Mouse (Mus musculus) hindbrain, embryonic 13.5 days (tissue): Measurements from ENCODE around the gene Ankrd13d. TPM values are rescaled to one million over a fixed set of nuclear protein-coding genes. Genes with fewer than 3 reads are reported as not detected.

Source experiments
- ATAC-seq: fragments of 200-750 bp; cut with Nextera tagmentation; 2 replicates; pipeline ENCODE4 v1.8.0; 2017; ENCODE audit warnings: moderate TSS enrichment; ENCODE audit not compliant: low FRiP score
- H3K27ac ChIP-seq: fragments of 300-500 bp; sonication (generic); 2 replicates; pipeline ENCODE4 v1.5.1; 2015; ENCODE audit warnings: inconsistent platforms, mild to moderate bottlenecking, moderate library complexity
- H3K27me3 ChIP-seq: fragments of 300-500 bp; sonication (generic); 2 replicates; pipeline ENCODE4 v1.6.1; 2015; ENCODE audit warnings: mild to moderate bottlenecking, inconsistent platforms
- H3K36me3 ChIP-seq: fragments of 300-500 bp; sonication (generic); 2 replicates; pipeline ENCODE4 v1.6.1; 2015; ENCODE audit warnings: mild to moderate bottlenecking, inconsistent platforms
- H3K4me1 ChIP-seq: fragments of 300-500 bp; sonication (generic); replicated peaks from 2 replicates; pipeline ENCODE4 v1.6.1; 2015; ENCODE audit warnings: inconsistent platforms
- H3K4me2 ChIP-seq: fragments of 300-500 bp; sonication (generic); 2 replicates; pipeline ENCODE4 v1.6.1; 2015; ENCODE audit warnings: inconsistent platforms, mild to moderate bottlenecking, moderate library complexity
- H3K4me3 ChIP-seq: fragments of 300-500 bp; sonication (generic); 2 replicates; pipeline ENCODE4 v1.5.1; 2015; ENCODE audit warnings: mild to moderate bottlenecking, inconsistent platforms
- H3K9ac ChIP-seq: fragments of 300-500 bp; sonication (generic); 2 replicates; pipeline ENCODE4 v1.6.1; 2015; ENCODE audit warnings: mild to moderate bottlenecking, inconsistent platforms
- H3K9me3 ChIP-seq: fragments of 300-500 bp; sonication (generic); 2 replicates; pipeline ENCODE4 v1.6.1; 2016; ENCODE audit warnings: inconsistent platforms
- WGBS: fragments of 180-500 bp; shearing (Covaris S2); methylation state at CpG from one replicate; pipeline ENCODE4 v1.1.7; 2015; 5-methylcytosine and 5-hydroxymethylcytosine counted together
- polyA plus RNA-seq: library from polyadenylated mRNA; unstranded; fragments of >200 nt; fragmentation: Nextera tagmentation; extraction: Ambion mirVana; gene quantifications from 2 replicates; pipeline ENCODE4 v1.2.1, GENCODE M21; 2015

Gene Ankrd13d
- polyA plus RNA-seq, 1 experiment from 2014 or later, result 29.9 TPM

- peaks cover 17% of the 10 kb centered on the region for H3K4me1 ChIP-seq
- 98% methylated on average over 1 of the region's 1 CpGs for WGBS
- peaks cover 25% of the 10 kb centered on the region for H3K36me3 ChIP-seq
- H3K4me2 ChIP-seq, result no peak overlapping the region
- H3K27me3 ChIP-seq, result 0 out of 2 replicates have a peak, but pooled peaks cover 3% of the 10 kb centered on the region
- no peaks in the 10 kb centered on the region; the same call in 1 of the 2 replicates for H3K9me3 ChIP-seq
- no peak overlapping the region for H3K4me3 ChIP-seq
- ATAC-seq, result no peak
- no peak overlapping the region for H3K9ac ChIP-seq
- no peak overlapping the region for H3K27ac ChIP-seq
Observed at GRCm38 (mm10) chr19:4279487-4279886, 3.5 kb downstream of the Ankrd13d start.

DNA sequence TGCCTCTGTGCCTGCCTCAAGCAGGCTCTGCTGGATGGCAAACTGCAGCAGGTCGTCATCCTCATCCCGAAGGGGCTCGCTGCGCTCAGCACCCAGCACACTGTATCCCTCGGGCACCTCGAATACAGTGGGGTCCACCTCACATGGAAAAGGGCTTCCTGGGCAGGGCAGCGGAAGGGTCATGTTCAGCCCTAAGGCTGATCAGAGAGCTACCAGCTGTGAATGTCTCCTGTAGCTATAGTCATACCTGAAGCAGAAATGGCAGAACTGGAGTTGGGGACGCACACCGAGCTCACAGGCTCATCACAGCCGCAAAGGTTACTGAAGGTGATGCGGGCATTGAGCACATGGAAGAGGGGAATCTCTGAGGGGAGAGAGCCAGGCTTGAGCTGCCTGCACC lies 12.0 kb downstream of the Ankrd13d start:
- H3K4me2 ChIP-seq, result no peak overlapping the region
- H3K27me3 ChIP-seq, result peaks cover 42% of the 10 kb centered on the region
- no peaks in the 10 kb centered on the region; the same call in 1 of the 2 replicates for H3K9me3 ChIP-seq
- H3K4me1 ChIP-seq, result peaks cover 12% of the 10 kb centered on the region
- no peak overlapping the region for H3K27ac ChIP-seq
- H3K36me3 ChIP-seq, result peaks cover 36% of the 10 kb centered on the region
- 93% methylated on average over 11 of the region's 11 CpGs for WGBS
- no peak overlapping the region for H3K4me3 ChIP-seq
- ATAC-seq, result no peak
- H3K9ac ChIP-seq, result no peak overlapping the region

GRCm38 (mm10) chr19:4270187-4270586 lies 12.8 kb downstream of the Ankrd13d start:
- WGBS, result 68% methylated on average over 6 of the region's 6 CpGs
- H3K9me3 ChIP-seq, result no peaks in the 10 kb centered on the region
- H3K27me3 ChIP-seq, result peaks cover 42% of the 10 kb centered on the region
- no peak overlapping the region for H3K4me2 ChIP-seq
- H3K4me3 ChIP-seq, result no peak overlapping the region
- no peak overlapping the region for H3K9ac ChIP-seq
- H3K4me1 ChIP-seq, result peaks cover 12% of the 10 kb centered on the region
- ATAC-seq, result no peak
- no peak overlapping the region for H3K27ac ChIP-seq
- peaks cover 33% of the 10 kb centered on the region for H3K36me3 ChIP-seq

- peaks cover 34% of the 10 kb centered on the region for H3K36me3 ChIP-seq
- peak within 1 kb of the TSS; percentile 36 for H3K4me3 ChIP-seq
- H3K9ac ChIP-seq, result peak within 1 kb of the TSS; percentile 59
- peaks cover 12% of the 10 kb centered on the region for H3K4me1 ChIP-seq
- H3K27me3 ChIP-seq, result peaks cover 42% of the 10 kb centered on the region
- no peak within 1 kb of the TSS for H3K27ac ChIP-seq
- WGBS, result 6% methylated on average over 46 of the region's 46 CpGs
- peak within 1 kb of the TSS; percentile 55 for H3K4me2 ChIP-seq
- 0 out of 2 replicates have a peak, but pooled peaks have one; percentile 28 for ATAC-seq
- H3K9me3 ChIP-seq, result no peaks in the 10 kb centered on the region
Observed at GRCm38 (mm10) chr19:4268566-4269361, 14.2 kb downstream of the Ankrd13d start, which contains the start of gene Ssh3. Gene Ssh3 (minus strand): TSS chr19:4269180.

- 73% methylated on average over 4 of the region's 4 CpGs for WGBS
- peaks cover 13% of the 10 kb centered on the region for H3K36me3 ChIP-seq
- H3K9ac ChIP-seq, result no peak overlapping the region
- no peak overlapping the region for H3K4me2 ChIP-seq
- H3K27ac ChIP-seq, result no peak overlapping the region
- no peak for ATAC-seq
- no peaks in the 10 kb centered on the region for H3K9me3 ChIP-seq
- H3K27me3 ChIP-seq, result peaks cover 38% of the 10 kb centered on the region
- no peak overlapping the region for H3K4me3 ChIP-seq
- peaks cover 12% of the 10 kb centered on the region for H3K4me1 ChIP-seq
Observed at GRCm38 (mm10) chr19:4265956-4266355, 17.0 kb downstream of the Ankrd13d start.

DNA sequence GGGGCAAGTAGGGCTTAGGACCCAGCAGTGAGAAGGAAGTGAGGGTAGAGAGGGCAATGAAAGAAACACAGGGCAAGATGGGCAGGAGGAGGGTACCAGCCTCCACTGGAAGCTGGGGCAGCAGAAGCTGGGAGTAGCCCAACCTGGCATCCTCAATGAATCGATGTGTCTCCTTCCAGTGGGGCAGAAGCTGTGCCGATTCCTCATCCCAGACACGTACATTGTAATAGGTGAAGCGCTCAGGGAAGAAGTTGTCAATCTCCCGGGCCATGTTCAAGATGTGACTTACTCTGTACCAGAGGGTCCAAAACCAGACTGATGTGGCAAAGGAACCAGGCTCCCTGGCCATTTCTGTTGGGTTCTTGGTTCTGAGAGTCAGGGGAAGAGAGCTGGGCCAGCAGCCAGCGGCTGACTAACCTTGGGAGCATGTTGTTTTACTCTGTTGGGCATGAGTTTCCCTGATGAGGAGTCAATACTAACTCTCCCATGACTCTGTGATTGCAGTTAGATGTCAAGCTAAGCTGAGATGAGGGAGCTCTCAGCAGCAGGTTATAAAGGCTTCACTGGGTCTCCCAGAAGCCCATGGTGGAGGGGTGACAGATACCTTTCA lies 18.7 kb downstream of the Ankrd13d start:
- Histone ChIP-seq H3K4me3 (no peak overlapping the region), H3K36me3 (0 out of 2 replicates have a peak, but pooled peaks cover 3% of the 10 kb centered on the region), H3K4me2 (no peak overlapping the region), H3K9ac (no peak overlapping the region), H3K27me3 (peaks cover 22% of the 10 kb centered on the region), H3K9me3 (no peaks in the 10 kb centered on the region), H3K4me1 (peaks cover 10% of the 10 kb centered on the region), H3K27ac (no peak overlapping the region)
- WGBS, result 94% methylated on average over 6 of the region's 6 CpGs
- ATAC-seq, result no peak

DNA sequence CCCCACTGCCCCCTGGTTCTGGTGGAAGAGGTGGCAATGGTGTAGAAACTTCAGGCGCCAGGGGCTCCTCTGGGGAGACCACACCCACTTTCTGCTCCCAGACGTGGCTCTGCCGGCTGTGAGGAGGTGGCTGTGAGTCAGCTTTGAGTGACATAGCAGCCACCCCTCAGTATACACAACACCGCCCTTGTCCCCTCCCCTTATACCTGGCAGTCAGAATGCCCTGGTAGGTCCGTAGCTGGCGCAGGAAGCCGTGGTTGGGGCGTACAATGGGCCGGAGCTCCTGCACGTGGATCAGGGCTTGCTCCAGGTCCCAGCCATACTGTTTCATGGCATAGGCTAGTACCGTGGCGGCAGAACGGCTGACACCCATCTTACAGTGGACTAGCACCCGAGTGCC lies 19.2 kb downstream of the Ankrd13d start:
- 76% methylated on average over 14 of the region's 14 CpGs for whole genome bisulfite sequencing
- Histone ChIP-seq H3K9me3 (no peaks in the 10 kb centered on the region), H3K4me1 (peaks cover 4% of the 10 kb centered on the region), H3K27me3 (peaks cover 16% of the 10 kb centered on the region), H3K36me3 (0 out of 2 replicates have a peak, but pooled peaks cover 3% of the 10 kb centered on the region), H3K4me2 (no peak overlapping the region), H3K4me3 (no peak overlapping the region), H3K27ac (no peak overlapping the region), H3K9ac (no peak overlapping the region)
- ATAC-seq, result no peak

DNA sequence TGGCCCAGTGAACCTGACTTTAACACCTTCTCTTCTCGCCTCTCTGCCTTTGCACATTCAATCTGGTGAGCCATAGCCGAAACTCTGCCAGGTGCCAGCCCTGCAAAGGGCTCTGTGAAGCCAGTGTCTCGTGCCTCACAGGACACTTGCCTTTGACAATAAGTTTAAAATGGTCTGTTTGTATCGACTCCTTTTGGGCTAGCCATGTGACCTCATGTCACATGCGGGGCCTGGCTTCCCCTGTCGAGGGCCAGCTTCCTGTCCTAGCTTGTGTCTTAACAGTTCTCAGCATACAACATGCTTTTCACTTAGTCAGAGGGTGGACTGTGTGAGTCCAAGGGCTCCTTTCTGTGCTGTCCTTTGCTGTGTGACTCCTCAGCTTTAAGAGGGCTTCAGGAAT lies 20.2 kb downstream of the Ankrd13d start:
- Histone ChIP-seq H3K4me1 (peaks cover 4% of the 10 kb centered on the region), H3K27ac (no peak overlapping the region), H3K4me3 (no peak overlapping the region), H3K9me3 (no peaks in the 10 kb centered on the region), H3K4me2 (no peak overlapping the region), H3K36me3 (0 out of 2 replicates have a peak, but pooled peaks cover 3% of the 10 kb centered on the region), H3K9ac (no peak overlapping the region), H3K27me3 (peaks cover 6% of the 10 kb centered on the region)
- 80% methylated on average over 6 of the region's 6 CpGs for WGBS
- ATAC-seq, result no peak

DNA sequence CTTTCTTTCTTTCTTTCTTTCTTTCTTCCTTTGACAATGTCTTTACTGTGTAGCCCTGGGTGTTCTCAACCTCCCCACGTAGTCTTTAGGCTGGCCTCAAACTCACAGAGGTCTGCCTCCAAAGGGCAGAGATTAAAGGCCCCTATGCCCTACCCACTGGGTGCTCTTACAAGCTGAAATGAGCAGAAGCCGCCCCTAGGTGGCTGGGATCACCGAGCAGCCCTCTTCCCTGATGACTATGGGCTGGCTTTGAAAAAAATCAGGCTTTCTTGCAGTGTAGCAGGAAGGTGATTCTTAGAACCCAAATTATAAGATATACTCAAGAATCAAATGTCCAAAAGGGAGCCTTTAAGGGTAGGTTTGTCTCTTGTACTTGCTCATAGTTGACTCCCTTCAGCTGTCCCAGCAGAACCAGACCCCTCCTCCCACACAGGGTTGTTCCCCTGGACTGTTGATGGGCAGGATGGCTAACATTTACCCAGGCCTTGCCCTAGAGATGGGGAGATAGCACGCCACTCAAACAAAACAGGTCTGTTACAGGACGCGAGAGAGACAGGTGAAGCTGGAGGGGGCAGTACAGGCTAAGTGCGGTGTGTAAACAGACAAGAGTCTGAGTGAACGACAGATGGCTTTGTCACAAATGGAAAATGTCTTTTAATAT lies 21.8 kb downstream of the Ankrd13d start:
- Histone ChIP-seq H3K4me1 (peaks cover 11% of the 10 kb centered on the region), H3K4me3 (no peak overlapping the region), H3K27ac (no peak overlapping the region), H3K27me3 (no peaks in the 10 kb centered on the region), H3K4me2 (no peak overlapping the region), H3K9ac (peak overlapping the region; percentile 49; the same call in 1 of the 2 replicates), H3K9me3 (no peaks in the 10 kb centered on the region), H3K36me3 (0 out of 2 replicates have a peak, but pooled peaks cover 3% of the 10 kb centered on the region)
- no peak for ATAC-seq
- WGBS, result 62% methylated on average over 8 of the region's 8 CpGs

GRCm38 (mm10) chr19:4257897-4258252 lies 25.1 kb downstream of the Ankrd13d start:
- H3K27me3 ChIP-seq, result no peaks in the 10 kb centered on the region
- no peaks in the 10 kb centered on the region for H3K9me3 ChIP-seq
- WGBS, result 23% methylated on average over 12 of the region's 12 CpGs
- peak overlapping the region; percentile 90 for H3K4me2 ChIP-seq
- H3K36me3 ChIP-seq, result no peaks in the 10 kb centered on the region
- H3K9ac ChIP-seq, result peak overlapping the region; percentile 71
- H3K27ac ChIP-seq, result no peak overlapping the region
- ATAC-seq, result no peak; the same call in 1 of the 2 replicates
- peaks cover 11% of the 10 kb centered on the region for H3K4me1 ChIP-seq
- H3K4me3 ChIP-seq, result peak overlapping the region; percentile 56

DNA sequence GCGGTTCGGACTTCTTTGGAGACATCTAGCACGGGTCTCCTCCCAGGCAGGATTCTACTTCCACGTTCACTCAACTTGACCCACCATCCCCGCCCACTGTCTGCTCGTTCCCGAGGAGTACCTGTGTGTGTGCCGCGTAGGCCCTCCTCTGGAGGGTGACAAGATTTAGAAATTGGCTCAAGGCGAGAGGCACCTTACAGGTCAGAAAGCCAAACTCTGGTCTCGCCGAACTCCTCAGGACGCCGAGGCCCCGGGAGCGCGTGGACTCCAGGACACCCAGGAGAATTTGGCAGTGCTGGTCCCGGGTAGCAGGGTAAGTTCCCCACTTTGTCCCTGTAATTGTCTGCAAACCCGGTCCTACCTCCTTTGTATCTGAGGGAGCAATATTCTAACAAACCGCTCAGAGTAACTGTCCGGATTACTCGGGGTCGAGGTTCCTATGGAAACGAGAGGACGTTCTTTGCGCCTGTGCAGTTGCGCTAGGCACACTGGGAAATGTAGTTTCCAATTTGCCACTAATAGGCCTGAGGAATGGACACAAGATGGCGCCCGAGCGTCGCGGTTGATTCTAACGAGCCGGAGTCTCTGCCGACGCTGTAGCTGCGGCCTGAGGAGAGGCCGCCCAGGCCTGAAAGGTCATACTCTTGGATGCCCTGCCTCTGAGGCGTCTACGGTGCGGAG lies 25.6 kb downstream of the Ankrd13d start:
- H3K4me1 ChIP-seq, result peaks cover 11% of the 10 kb centered on the region
- WGBS, result under 1% methylated on average over 41 of the region's 41 CpGs
- H3K4me3 ChIP-seq, result peak overlapping the region; percentile 56
- H3K27me3 ChIP-seq, result no peaks in the 10 kb centered on the region
- peak overlapping the region; percentile 71 for H3K9ac ChIP-seq
- H3K4me2 ChIP-seq, result peak overlapping the region; percentile 90
- peak; percentile 90 for ATAC-seq
- H3K36me3 ChIP-seq, result no peaks in the 10 kb centered on the region
- 0 out of 2 replicates have a peak overlapping the region, but pooled peaks have one; percentile 35 for H3K27ac ChIP-seq
- no peaks in the 10 kb centered on the region for H3K9me3 ChIP-seq
